Mouse (Mus musculus) liver, adult 2 months (tissue): ENCODE measurements around the gene Myom1.

Experiments used
- CTCF ChIP-seq: fragments of 200-500 bp; IDR thresholded peaks from 2 replicates; pipeline ENCODE4 v1.5.1; 2011; ENCODE audit warnings: low read depth, low read length, control low read depth
- POLR2A ChIP-seq: fragments of 200-500 bp; IDR thresholded peaks from 2 replicates; pipeline ENCODE4 v1.6.1; 2011; ENCODE audit warnings: low read length, control low read depth; ENCODE audit not compliant: insufficient read depth; ENCODE audit errors: extremely low read depth

GRCm38 (mm10) chr17:71169639-71170038 is 167.2 kb downstream of the Myom1 start:
- no peak for TF ChIP-seq CTCF
- TF ChIP-seq POLR2A, result no peak
